Mouse (Mus musculus): Measurements from ENCODE around the gene Kdm4b.
A peak's percentile ranks its signal among the peaks of the same experiment; 100 is the strongest.

The Kdm4b gene

GRCm38 (mm10) chr17:56384903-56385302 is 59.0 kb downstream of the Kdm4b start:
- no peak for DNase-seq (ENCODE audit: low read depth, low spot score)

- no peak for DNase-seq (ENCODE audit: low read depth, low spot score)
These were observed 61.8 kb downstream of the Kdm4b start for GRCm38 (mm10) chr17:56387612-56388011.

GRCm38 (mm10) chr17:56393238-56393637 is 67.4 kb downstream of the Kdm4b start:
- DNase-seq (ENCODE audit: low read depth, low spot score) = no peak

- DNase-seq (ENCODE audit: low read depth, low spot score) = no peak
These were observed 68.0 kb downstream of the Kdm4b start for GRCm38 (mm10) chr17:56393889-56394288.

- no peak for DNase-seq (ENCODE audit: low read depth, low spot score)
These were observed 70.2 kb downstream of the Kdm4b start for GRCm38 (mm10) chr17:56396051-56396450.

GRCm38 (mm10) chr17:56400221-56400620 is 74.4 kb downstream of the Kdm4b start:
- no peak for DNase-seq (ENCODE audit: low read depth, low spot score)

GRCm38 (mm10) chr17:56401051-56401521 is 75.2 kb downstream of the Kdm4b start:
- DNase-seq (ENCODE audit: low read depth, low spot score) = no peak

GRCm38 (mm10) chr17:56405341-56405740 is 79.5 kb downstream of the Kdm4b start:
- DNase-seq (ENCODE audit: low read depth, low spot score) = no peak

GRCm38 (mm10) chr17:56405856-56406840 is 80.3 kb downstream of the Kdm4b start:
- no peak for DNase-seq (ENCODE audit: low read depth, low spot score)

GRCm38 (mm10) chr17:56406878-56407277 is 81.0 kb downstream of the Kdm4b start:
- DNase-seq (ENCODE audit: low read depth, low spot score) = no peak

- DNase-seq (ENCODE audit: low read depth, low spot score) = no peak
These were observed 81.5 kb downstream of the Kdm4b start for GRCm38 (mm10) chr17:56407379-56407778.

GRCm38 (mm10) chr17:56408965-56409625 is 83.2 kb downstream of the Kdm4b start:
- DNase-seq (ENCODE audit: low read depth, low spot score) = no peak

GRCm38 (mm10) chr17:56409759-56410158 is 83.9 kb downstream of the Kdm4b start:
- no peak for DNase-seq (ENCODE audit: low read depth, low spot score)

GRCm38 (mm10) chr17:56411437-56411836 is 85.6 kb downstream of the Kdm4b start:
- no peak for DNase-seq (ENCODE audit: low read depth, low spot score)

GRCm38 (mm10) chr17:56413113-56413512 is 87.3 kb downstream of the Kdm4b start:
- DNase-seq (ENCODE audit: low read depth, low spot score) = no peak

GRCm38 (mm10) chr17:56414785-56415184 is 88.9 kb downstream of the Kdm4b start:
- DNase-seq (ENCODE audit: low read depth, low spot score) = no peak

GRCm38 (mm10) chr17:56418304-56418703 is 92.4 kb downstream of the Kdm4b start:
- DNase-seq (ENCODE audit: low read depth, low spot score) = no peak

GRCm38 (mm10) chr17:56420022-56420421 is 94.2 kb downstream of the Kdm4b start:
- no peak for DNase-seq (ENCODE audit: low read depth, low spot score)

- DNase-seq (ENCODE audit: low read depth, low spot score) = peak; percentile 89
These were observed 99.1 kb downstream of the Kdm4b start for GRCm38 (mm10) chr17:56424726-56425583.

- peak; percentile 77 for DNase-seq (ENCODE audit: low read depth, low spot score)
These were observed 99.7 kb downstream of the Kdm4b start for GRCm38 (mm10) chr17:56425584-56425914.

GRCm38 (mm10) chr17:56425941-56426340 is 100.1 kb downstream of the Kdm4b start:
- DNase-seq (ENCODE audit: low read depth, low spot score) = no peak

GRCm38 (mm10) chr17:56427857-56428256 is 102.0 kb downstream of the Kdm4b start:
- DNase-seq (ENCODE audit: low read depth, low spot score) = no peak

All from R1 (cell line).